Mouse (Mus musculus) cerebellum, adult 2 months (tissue): ENCODE measurements around the gene Eomes.

Experiments
- CTCF ChIP-seq: fragments of 200-500 bp; IDR thresholded peaks from 2 replicates; pipeline ENCODE4 v1.5.1; 2011; ENCODE audit warnings: low read depth, mild to moderate bottlenecking, control low read depth, low read length, moderate library complexity, borderline replicate concordance; ENCODE audit not compliant: insufficient read depth
- POLR2A ChIP-seq: fragments of 200-500 bp; IDR thresholded peaks from 2 replicates; pipeline ENCODE4 v1.6.1; 2011; ENCODE audit warnings: low read length, control low read depth, borderline replicate concordance; ENCODE audit not compliant: insufficient read depth

DNA sequence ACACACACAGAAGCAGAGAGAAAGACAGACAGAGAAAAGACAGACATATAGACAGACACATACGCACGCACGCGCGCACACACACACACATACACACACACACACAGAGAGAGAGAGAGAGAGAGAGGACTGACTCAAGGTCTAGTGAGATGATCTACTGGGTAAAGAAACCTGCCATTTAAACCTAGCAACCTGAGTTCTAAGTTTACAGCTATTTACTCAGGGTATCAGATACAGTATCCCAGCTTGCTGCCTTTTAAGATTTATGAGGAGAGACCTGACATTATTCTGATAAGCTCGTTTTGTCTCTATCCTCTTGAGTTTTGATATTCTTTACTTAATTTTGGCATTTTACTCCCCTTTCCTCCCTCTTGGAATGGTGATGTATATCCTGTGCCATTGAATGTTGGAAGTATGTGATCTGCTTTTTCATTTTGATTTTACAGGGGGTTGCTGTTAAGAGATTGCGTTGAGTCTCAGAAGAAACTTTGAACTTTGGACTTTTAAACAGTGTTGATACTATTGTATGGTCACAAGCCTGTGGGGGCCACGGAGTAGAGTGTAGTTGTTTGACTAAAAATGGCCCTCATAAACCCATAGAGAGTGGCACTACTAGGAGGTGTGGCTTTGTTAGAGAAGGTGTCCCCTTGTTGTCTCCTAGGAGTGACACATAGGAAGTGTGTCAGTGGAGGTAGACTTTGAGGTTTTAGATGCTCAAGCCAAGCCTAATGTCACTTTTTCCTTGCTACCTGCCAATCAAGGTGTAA is 15.1 kb downstream of the Eomes start:
- no peak for TF ChIP-seq CTCF
- no peak for TF ChIP-seq POLR2A
